Mouse (Mus musculus): ENCODE measurements around the gene AL607142.1. TPM values are rescaled to one million over a fixed set of nuclear protein-coding genes. Genes with fewer than 3 reads are reported as not detected.

AL607142.1 gene
- total RNA-seq (2014; fragmentation: Nextera tagmentation) (not detected in 2 replicates), total RNA-seq (2017) (not detected in 2 replicates)

DNA sequence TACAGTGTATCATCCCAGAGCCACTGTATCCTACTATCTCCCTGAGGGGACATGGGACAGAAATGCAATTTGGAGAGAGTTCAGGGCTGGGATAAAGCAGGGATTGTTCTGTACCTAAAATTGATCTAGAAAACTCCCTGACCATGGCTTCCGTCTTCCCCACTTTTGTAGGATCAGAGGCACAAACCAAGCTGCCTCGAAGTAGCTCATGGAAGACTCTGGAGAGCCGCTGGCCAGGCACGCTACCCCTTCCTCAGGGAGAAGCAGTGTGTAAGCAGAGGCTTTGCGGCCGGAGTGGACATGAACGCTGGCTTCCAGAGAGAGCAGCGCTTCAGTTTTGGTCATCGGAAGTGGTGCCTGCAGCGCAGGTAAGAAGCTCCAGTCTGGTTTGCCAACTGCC, at the start of gene AL607142.1:
AL607142.1 (plus strand) TSS at position 301 of the 400 bp plus-strand sequence.
- no peak for ATAC-seq (replicated peaks; ENCODE audit: poor library complexity, severe bottlenecking)

DNA sequence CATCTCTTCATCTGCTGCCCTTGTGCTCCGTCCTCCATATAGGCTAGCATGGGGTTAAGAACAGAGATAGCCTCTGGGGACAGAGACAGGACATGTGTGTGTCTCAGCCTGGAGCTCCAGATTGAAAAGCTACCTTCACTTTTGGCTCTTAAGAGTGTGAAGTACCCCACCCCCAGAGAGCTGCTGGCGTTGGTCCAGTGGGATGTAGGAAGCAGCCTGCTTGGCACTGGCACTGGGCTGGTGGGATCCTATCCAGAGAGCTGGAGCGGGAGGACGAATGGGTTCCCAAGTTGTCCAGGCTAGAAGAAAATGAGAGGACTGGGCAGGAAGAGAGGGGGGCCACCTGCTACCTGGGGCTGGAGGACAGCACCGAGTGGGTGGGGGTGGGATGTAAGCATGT, 46.4 kb upstream of the AL607142.1 start:
- no peak for ATAC-seq (replicated peaks; ENCODE audit: poor library complexity, severe bottlenecking)

DNA sequence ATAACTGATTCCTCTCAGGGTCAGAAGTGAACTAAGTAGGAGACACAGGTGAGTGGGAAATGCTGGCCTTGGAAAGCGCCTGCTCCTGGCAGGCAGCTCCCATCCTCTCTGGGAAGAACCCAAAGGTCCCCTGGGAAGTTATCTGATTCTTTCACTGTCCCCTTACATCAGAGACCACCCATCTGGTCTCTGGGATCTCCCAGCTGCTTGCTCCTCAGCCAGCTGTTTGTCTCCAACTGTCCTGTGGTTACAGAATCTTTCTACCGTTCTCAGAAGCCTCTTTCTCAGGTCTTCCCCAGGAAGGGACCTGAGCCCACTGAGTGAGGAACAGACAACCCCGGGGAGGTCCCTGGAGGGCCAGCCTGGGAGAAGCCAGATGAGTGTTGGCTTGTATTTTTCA, 42.4 kb upstream of the AL607142.1 start:
- ATAC-seq (replicated peaks; ENCODE audit: poor library complexity, severe bottlenecking), result no peak

DNA sequence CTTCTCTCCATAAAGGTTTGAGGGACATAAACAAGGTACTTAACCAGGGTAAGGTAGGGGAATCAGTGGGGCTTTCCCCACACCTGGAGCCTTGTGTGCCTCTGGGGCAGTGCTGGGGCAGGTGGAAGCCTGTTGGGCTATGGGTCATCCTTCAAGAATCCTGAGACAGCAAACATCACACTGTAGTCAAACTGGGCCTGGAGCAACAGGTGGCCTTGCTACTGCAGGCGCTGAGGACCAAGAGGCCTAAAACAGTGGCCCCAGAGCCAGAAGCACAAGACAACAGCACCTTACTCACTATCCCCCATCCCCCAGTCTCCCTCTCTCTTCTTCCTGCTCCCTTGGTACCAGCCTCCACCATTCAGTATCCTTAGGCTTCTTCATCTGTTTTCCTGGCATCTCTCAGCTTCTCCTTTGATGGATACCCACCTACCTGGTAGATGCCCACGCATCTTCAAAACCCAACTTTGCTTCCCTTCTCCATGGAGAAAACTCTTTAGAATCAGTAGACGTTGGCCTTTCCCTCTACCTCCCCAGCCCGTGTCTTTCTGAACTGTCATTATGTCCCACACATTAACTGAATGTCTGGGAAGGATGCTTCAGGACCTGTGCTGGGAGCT, 41.5 kb upstream of the AL607142.1 start:
- no peak for ATAC-seq (replicated peaks; ENCODE audit: poor library complexity, severe bottlenecking)

DNA sequence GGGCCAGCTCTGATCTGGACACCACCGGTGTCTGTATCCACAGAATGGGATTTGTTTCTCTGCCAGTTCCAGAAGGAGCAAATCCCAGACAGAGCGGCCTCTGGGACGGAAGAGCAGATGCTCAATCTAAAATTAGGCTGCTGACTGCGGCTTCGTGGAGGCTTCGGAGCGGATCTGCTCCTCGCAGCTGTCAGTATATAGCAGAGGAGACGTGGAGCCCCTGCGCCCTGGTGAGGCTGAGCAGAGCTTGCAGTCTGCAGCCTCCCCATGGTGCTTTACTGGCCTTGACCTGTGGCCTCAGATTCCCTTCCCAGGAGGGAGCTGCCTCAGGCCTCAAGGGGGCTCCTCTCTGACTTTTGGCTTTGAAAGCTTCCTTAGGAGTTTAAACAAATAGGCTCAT, 40.7 kb upstream of the AL607142.1 start:
- ATAC-seq (replicated peaks; ENCODE audit: poor library complexity, severe bottlenecking), result no peak

DNA sequence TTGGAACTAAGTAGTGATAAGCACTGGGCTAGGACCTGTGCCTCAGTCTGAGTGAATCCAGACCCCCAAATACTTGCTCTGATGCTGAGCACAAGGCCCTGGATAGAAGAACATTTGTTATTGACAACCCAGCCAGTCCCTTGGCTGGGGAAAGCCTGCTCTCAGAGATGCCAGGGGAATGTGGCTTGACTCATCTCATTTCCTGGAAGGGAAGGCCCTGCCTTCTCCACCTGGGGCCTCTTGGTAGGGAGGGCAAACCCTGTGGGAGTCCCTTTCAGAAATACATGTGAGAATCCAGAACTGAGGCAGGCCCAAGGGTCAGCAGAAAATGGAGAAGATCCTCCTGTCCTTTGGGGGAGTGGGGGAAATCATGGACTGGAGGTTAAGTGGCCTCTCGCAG, 37.1 kb upstream of the AL607142.1 start:
- ATAC-seq (replicated peaks; ENCODE audit: poor library complexity, severe bottlenecking), result no peak

DNA sequence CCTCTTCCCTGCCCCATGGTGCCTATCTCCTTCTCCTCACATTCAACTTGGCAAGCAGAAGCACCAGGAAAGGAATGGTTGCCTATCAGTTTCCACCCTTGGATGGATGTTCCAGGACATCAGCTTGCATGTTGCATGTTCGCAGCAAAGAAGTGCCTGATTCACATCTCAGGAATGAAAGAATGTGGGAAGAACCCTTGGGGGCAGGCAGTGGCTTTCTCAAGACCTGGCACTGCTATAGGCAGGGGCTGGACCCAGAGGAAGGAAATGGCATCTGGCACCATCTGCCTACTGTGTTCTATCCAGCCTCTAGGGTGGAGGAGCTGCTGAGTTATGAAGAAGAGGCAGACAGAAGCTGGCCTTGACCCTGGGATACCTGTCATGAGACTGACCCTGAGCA, 34.9 kb upstream of the AL607142.1 start:
- no peak for ATAC-seq (replicated peaks; ENCODE audit: poor library complexity, severe bottlenecking)

DNA sequence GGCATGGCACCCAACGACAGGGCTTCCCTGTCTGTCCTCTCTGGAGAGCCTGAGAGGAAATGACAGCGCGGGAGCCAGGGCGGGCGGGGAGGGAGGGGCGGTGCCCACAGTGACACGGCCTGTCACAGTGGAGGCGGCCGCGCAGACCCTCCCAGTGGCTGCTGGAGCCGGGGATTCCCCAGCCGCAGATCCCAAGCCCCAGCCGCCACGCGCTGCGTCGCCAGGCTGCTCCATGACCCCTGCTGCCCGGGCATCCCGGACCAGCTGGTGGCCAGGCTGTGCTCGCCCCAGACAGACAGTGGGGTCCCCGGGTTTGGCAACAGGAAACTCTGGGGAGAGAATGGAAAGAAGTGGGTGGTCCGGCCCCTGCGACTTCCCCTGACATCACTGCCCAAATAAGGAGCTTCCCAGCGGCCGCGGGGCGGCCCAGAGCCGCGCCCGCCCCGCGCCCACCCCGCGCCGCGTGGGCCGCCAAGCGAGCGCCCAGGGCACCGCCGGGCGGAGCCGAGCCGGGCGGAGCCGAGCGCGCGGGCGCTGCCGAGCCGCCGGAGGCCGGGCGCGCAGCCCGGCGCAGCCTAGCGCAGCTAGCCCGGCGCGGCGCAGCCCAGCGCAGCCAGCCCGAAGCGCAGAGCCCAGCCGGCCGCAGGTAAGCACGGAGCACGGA, 32.3 kb upstream of the AL607142.1 start:
- peak; percentile 86 for ATAC-seq (replicated peaks; ENCODE audit: poor library complexity, severe bottlenecking)

DNA sequence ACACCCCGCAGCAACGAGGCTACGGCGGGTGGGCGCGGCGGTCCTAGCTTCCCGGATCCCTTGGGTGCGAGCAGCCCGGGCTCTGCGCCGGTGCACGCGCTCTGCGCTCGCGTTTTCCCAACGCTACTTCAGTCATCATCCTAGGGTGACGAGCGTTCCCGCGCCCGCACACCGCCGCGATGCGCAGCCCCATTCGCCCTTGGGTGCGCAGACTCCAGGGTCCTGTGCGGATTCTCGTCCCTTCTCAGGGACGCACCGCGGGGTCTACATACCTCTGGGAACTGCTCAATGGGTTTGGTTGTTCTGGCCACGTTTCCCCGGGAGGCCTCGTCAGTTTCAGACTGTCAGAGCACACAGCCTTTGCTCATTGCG, 31.8 kb upstream of the AL607142.1 start:
- 0 out of 2 replicates have a peak, but pooled peaks have one; percentile 2 for ATAC-seq (replicated peaks; ENCODE audit: poor library complexity, severe bottlenecking)

DNA sequence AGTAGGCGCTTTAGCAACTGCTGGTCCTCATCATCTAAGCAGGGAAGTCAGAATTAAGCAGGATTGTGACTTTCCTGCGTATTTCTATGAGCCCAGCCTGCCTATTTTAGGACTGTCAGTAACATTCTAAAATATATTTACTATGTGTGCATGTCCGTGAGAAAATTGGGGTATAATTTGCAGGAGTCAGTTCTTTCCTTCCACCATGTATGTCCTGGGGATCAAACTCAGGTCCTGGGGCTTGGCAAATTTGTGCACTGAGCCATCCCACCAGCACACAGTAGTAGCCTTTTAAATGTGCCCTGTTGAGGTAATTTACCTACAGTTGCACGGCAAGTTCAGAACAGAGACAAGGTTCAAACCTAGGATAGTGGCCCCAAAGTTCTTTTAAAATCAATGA, 28.5 kb upstream of the AL607142.1 start:
- no peak for ATAC-seq (replicated peaks; ENCODE audit: poor library complexity, severe bottlenecking)

DNA sequence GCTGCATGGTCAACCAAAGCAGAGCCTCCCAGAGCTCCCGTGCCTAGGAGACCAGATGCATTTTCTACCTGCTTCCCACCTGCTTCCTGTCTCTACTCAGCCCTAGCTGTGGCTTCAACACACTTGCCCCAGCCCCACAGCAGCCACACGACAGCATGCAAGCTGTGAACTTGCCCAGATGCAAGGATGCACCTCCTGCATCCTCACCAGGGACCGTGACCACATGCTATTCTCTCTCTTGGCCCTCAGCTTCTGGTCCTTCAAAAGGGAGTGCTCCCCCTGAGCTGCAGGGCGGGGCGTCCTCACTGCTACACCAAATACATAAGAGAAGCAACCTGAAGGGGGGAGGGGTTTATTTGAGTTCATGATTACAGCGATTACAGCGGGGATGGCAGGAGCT, 27.8 kb upstream of the AL607142.1 start:
- no peak for ATAC-seq (replicated peaks; ENCODE audit: poor library complexity, severe bottlenecking)

DNA sequence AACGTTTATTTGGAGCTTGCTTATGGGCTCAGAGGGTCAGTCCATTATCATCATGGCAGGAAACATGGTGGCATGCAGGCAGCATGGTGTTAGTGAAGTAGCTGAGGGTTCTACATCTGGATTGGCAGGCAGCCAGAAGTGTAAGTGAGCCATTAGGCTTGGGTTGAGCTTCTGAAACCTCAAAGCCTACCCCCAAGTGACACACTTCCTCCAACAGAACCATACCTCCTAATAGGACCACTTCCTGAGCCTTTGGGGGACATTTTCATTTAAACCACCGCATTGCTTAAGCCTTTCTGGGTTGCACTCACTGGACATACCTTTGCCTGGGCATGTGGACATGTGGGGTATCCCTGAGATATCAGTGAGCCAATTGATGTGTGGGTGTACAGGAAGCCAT, 23.3 kb upstream of the AL607142.1 start:
- peak; percentile 62 for ATAC-seq (replicated peaks; ENCODE audit: poor library complexity, severe bottlenecking)

DNA sequence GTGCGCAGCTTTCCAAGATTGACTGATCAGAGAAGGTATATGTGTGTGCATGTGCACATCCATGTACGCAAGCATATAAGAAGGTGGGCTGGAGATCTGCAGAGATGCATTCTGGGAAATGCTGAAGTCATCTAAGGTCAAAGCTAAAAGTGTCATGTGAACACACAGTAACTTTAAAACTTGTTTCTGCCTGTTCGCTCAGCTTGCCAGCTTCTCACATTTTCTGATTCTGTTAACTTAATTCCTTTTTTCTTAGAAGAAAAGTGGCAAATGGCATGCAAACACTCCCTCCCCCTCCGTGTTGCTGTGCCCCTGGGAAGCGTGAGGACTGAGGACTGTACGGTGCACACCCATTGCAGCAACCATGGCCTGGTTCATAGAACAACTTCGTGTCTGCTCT, 22.3 kb upstream of the AL607142.1 start:
- no peak for ATAC-seq (replicated peaks; ENCODE audit: poor library complexity, severe bottlenecking)

DNA sequence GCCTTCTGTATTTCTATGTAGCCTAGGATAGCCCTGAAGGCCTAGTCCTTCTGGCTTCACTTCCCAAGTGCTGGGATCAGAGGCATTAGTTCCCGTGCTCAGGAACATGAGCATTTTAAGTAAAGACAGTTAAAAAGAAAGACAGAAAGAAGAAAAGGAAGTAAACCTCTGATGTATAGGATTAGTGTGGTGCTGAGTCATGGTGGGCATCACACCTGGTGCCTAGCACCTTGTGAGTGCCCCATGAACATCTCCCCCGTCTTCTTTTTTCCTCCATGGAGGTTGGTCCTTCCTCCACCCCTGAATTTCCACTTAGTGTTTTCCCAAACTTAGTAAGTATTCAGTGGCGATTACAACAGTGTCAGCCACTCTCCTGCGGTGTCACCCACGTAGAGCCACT, 20.2 kb upstream of the AL607142.1 start:
- no peak for ATAC-seq (replicated peaks; ENCODE audit: poor library complexity, severe bottlenecking)

DNA sequence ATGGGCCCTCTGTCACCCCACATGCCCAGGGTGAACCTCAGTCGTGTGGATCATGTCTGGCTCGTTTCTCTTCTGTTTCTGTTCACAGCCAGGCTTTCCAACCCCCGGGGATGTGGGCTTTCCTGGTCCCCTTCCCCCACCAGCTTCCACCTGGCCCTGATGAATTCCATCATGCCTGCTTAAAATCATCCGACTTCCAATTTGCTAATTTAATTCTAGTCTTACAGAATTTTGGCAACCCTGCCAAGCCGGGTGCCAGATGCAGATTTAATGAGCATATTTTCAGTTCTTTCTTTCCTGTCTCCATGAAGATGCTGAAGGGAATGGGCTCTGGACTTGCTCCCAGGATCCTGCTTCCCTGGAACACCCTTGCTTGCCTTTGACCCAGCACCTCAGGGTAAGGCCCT, 19.7 kb upstream of the AL607142.1 start:
- ATAC-seq (replicated peaks; ENCODE audit: poor library complexity, severe bottlenecking), result no peak

DNA sequence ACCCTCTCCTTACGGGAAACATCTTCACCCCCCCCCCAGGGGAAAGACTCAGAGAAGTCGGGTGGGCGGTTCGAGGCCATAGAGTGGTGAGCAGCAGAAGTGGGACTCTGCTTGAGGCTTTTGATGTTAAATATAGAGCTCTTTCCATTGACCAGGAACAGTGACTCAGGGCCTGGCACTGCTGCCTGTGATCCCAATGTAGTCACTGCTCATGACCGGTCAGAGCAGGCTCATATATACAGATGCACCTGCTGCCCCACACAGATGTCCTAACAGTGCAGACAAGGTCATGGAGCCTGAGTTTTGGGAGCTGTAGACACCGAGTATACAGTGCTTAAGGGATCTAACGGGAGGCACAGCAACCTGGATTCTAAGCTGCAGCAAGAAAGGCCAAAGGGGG, 18.9 kb upstream of the AL607142.1 start:
- ATAC-seq (replicated peaks; ENCODE audit: poor library complexity, severe bottlenecking), result no peak

DNA sequence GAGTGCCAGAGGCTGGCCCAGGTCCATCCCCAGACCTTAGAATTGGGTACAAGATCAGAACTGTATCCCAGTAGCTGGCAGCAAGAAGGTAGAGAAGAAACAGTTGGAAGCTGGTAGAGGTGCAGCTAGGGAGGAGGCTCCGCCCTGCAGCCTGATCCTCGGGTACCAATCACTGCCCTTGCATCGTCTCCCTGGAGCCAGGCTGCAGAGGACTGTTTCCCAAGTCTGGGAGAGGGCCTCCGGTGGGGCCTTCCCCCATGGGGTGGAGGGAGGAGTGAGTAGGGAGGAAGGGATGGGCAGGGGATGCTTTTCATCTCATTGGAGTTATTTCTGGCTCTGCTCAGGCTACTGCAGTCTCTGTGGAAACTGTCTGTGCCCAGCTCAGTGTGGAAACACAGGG, 17.7 kb upstream of the AL607142.1 start:
- no peak for ATAC-seq (replicated peaks; ENCODE audit: poor library complexity, severe bottlenecking)

DNA sequence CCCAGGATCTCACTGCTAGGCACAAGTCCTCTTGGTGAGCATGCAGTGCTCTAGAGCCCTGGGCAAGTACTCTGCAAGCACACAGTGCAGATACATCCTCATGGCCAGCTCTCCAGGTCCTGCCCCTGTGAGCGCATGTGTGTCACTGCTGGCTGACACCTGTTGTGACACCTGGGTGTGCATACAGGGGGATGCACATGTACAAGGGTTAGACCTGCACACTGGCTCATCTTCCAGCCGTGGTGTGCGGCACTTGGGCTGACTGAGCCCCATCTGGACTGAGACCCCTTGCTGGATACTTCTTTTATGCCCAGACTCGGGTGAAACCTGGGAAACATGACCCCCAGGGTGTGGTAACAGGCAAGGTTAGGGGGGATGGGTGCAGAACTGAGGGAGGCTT, 16.5 kb upstream of the AL607142.1 start:
- no peak for ATAC-seq (replicated peaks; ENCODE audit: poor library complexity, severe bottlenecking)

DNA sequence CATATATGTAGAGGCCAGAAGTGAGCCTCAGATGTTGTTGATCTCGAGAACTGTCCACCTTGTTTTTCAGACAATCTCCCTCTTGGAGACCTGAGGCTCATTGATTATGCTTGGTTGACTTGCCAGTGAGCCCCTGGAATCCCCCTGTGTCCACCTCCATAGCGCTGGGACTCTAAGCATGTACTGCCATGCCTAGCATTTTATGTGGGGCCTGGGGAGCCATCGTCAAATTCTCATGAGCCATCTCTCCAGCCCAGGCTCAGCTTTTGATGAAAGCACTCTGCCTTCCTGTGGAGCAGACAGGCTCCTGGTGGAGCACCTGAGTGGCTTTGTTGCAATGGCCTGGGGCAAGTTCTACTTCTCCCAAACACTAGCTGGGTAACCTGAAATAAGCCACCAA, 14.9 kb upstream of the AL607142.1 start:
- no peak for ATAC-seq (replicated peaks; ENCODE audit: poor library complexity, severe bottlenecking)

DNA sequence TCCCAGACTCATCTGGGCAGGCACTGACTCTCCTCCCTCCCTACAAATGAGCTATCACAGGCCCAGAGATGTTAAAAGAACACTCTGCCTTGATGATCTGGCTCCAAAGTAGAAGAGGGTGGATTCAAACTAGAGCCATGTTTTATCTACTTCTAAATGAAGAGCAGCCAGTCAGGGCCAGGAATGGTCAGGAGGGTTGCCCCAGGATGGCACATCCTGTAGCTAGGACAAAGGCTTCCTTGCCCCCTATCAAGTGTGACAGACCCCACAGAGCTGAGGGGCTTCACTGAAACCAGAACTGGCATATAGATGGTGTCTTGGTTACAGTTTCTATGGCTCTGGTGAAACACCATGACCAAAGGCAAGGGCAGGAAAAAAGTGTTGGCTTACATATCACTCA, 12.3 kb upstream of the AL607142.1 start:
- ATAC-seq (replicated peaks; ENCODE audit: poor library complexity, severe bottlenecking), result no peak

DNA sequence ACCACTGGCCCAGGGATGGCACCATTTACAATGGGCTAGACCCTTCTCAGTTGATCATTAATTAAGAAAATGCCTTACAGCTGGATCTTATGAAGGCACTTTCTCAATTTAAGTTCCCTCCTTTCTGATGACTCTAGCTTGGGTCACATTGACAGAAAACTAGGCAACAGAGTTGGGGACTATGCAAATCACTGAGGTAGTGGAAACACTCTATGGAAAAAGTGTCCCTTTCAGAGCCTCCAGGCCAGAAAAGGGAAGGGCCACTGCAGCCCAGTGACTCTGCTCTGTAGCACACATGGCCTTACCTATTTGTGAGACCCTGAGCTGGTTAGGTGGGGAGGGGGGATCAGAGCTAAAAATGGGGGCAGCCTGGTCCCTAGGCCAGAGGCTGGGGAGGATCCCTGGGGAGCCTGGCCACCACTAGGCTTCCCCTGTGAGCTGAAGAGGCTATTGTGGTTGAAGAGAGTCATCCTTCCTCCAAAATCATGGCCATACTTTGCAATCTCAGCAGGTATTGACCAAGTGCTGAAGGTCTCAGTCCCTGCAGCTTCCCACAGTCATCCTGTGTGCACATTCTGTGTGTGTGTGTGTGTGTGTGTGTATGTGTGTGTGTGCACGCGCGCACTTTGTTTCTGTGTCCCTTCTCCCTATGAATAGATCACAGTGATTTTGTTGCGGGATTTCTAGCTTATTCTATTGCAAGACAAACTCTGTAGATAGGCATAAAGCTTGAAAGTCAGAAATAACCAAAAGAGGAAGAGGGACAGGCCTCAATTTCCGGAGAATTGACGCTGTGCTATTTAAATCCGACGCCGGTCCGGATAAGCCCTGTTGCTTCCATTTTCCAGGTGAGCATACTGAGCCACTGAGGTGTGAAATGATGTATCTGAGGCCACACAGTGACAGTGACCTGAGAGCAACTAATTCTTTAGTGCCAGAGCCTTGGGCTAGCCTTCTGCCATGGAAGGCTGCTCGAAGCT, 11.5 kb upstream of the AL607142.1 start:
- ATAC-seq (replicated peaks; ENCODE audit: poor library complexity, severe bottlenecking), result peak; percentile 67

All from granulocyte monocyte progenitor cell, adult 5-6 weeks (primary cell).